Mouse (Mus musculus) Patski (cell line): ENCODE measurements at regions not wholly inside any gene's neighbourhood (a gene's known extent, or its start where the extent isn't known, plus 50 kb on each side); places are given as distances from the start of the nearest gene placed in this dataset.
"Not testable (repeated sequence)": the region's sequence is repeated elsewhere in the genome, so short reads cannot be mapped to it uniquely, and the experiment has no call there.

ENCODE experiments used
- ATAC-seq: fragments of 100-300 bp; one replicate; pipeline ENCODE4 v1.8.0; 2021
- CTCF ChIA-PET: fragments of 350-600 bp; sonication (Branson Sonifier 250); formaldehyde crosslinking; loops from one replicate; lab custom pipeline; 2022; ENCODE audit warnings: inconsistent platforms; lab: Charles Lee
- POLR2A ChIA-PET: fragments of 350-600 bp; sonication (Branson Sonifier 250); formaldehyde crosslinking; loops from one replicate; lab custom pipeline; 2022; ENCODE audit warnings: antibody characterized with exemption, inconsistent platforms; lab: Charles Lee
- DNase-seq: peaks from one replicate; pipeline ENCODE4 v3.0.0-alpha.2; 2011; ENCODE audit warnings: low read depth, low spot score
- H3K27me3 ChIP-seq: fragments of 371-371 bp; one replicate; pipeline ENCODE4 v1.5.1; 2021
- in situ Hi-C: fragments of 300-500 bp; cut with MboI; formaldehyde crosslinking; loops from 3 replicates; pipeline ENCODE4 v1.11.1; 2018; ENCODE audit warnings: low pct_unique_long_range_greater_than_20kb, mixed read lengths

DNA sequence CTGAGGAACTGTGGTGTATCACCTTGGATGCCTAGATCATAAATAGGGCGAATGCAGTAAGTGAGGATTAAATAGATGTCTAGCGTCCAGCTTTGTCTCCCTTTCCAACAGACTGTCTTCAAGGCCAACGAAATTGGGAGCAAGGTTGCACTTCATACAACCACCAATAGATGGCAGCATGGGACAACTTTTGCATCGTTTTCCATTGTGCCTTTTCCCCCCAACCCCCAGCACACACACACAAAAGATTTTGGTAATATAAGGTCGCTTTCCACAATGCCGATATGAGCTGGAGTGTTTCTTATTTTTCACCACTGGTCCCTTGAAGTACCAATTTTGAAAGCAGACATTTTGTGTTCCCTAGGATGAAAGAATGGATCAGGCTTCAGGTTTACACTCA is 304.7 kb downstream of the BC048507 start:
- POLR2A ChIA-PET, CTCF ChIA-PET, H3K27me3 ChIP-seq, in situ Hi-C loops, DNase-seq: not testable (repeated sequence)
- ATAC-seq, result peak; percentile 60

DNA sequence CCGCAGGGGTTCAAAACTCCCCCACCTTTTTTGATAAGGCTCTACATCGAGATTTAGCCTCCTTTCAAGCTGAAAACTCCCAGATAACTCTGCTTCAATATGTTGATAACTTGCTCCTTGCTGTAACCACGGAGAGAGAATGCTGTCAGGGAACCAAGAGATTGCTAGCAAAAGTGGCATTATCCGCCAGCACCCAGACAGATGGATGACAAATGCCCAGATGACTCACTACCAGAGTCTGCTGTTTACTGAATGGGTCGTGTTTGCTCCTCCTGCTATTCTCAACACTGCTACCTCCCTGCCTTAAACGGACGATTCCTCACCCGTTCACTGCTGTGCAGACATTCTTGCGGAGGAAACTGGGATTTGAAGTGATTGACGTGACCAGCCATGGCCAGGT is 310.3 kb downstream of the BC048507 start:
- H3K27me3 ChIP-seq, in situ Hi-C loops, CTCF ChIA-PET, POLR2A ChIA-PET, DNase-seq, ATAC-seq: not testable (repeated sequence)
